Mouse (Mus musculus) cerebellum, adult 2 months (tissue): ENCODE measurements around the gene Dlgap3.

ENCODE experiments used
- CTCF ChIP-seq: fragments of 200-500 bp; IDR thresholded peaks from 2 replicates; pipeline ENCODE4 v1.5.1; 2011; ENCODE audit warnings: low read depth, mild to moderate bottlenecking, control low read depth, low read length, moderate library complexity, borderline replicate concordance; ENCODE audit not compliant: insufficient read depth
- POLR2A ChIP-seq: fragments of 200-500 bp; IDR thresholded peaks from 2 replicates; pipeline ENCODE4 v1.6.1; 2011; ENCODE audit warnings: low read length, control low read depth, borderline replicate concordance; ENCODE audit not compliant: insufficient read depth

DNA sequence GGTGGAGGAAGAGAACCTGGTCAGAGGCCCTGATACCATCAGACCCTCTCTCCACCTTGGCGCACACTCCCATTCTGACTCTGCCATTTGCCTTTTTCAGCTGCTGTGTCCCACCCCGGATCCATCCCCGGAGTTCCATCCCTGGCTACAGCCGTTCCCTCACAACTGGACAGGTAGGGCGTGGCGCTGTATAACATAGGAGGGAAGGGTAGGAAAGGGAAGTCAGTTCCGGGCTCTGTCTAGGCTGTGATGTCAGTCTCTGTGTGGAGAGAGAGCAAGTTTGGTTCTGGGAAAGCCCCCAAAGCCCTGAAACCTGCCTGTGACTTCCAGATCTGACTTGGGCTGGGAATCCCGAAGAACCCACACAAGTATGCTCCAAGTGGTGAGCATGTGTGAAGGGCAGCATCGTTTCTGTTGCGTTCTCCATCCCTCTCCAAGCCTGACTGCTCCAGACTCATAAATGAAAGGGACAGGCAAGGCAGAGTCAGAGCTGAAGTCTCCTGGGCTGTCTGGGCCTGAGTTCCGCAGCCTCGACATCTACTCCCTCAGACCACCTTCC, 31.2 kb downstream of the Dlgap3 start:
- TF ChIP-seq CTCF (no peak), POLR2A (no peak)
